ENCODE assay signal across 11 mouse cellular contexts in the genomic region with DNA sequence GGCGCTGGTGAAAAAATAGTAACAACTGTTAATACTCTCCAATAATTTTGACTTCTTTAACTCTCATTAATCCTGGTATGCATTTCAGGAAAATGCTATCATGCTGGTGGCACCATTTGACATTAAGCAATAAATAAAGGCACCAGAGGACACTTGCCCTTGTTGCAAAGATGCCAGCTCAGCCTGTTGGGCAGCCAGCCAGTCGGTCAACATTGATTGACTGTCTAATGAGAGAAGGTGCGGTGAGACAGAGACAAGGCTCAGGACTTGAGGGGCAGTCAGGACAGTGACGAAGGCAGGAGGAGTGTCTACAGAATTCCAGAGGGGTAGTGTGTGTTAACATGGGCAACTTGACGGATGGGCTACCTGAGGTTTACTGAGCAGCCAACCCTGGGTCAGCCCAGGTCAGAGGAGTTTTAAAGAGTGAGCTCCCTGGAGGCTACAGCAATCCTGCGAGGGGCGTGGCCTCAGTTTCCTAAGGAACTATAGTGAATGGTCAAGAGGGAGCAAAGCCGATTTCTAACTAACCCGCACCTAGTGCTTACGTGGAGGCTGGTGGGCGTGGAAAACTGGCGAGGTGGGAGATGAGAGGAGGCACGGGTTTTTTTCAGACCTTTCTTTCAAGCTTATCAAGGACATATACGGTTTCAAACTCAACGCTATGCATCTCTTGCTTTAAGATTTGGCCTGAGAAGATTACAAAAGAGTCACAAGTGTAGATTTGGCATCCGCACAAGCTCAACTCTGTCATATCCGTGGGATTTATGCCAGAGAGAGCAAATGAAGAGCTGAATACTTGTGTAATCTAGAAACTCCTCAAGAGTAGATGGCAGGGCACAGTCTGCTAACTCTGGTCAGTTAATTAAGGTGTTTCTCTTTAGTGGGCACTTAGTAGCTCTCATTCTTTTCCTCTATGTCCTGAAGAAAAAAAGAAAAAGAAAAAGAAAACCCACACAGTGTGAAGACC.
DNase-seq lines count a peak whose midpoint lies in the region; TF ChIP-seq lines count a peak whose summit lies in the region.
"Had no signal": no experiment of that assay in that cellular context is flagged by ENCODE, and none has a peak within 500 bp of the region (broad histone marks: within the 10 kb centered on the region; RNA-seq: fewer than 3 reads in every experiment).

No protein-coding gene starts in this region.

- H3K4me1 ChIP-seq in lung, adult 2 months (ENCODE audit: control insufficient read depth, insufficient read depth, low read length): peaks cover 3% of the 10 kb centered on the region; the same call in 1 of the 2 replicates

- DNase-seq in gastrocnemius, postnatal 10 days: peak; percentile 3
- no peak for DNase-seq in gastrocnemius, postnatal 25 days
- peak; percentile 37 for DNase-seq in Muller cell, postnatal 12 days (ENCODE audit: inconsistent ontology term)
- peak; percentile 38 for DNase-seq in gonadal fat pad, adult 2 months (ENCODE audit: low read depth)
- DNase-seq in lung, adult 2 months: peak; percentile 44
- DNase-seq in spleen, postnatal 14 days (ENCODE audit: low spot score in 2 of 2): no peak
- no peak for DNase-seq in thymus, postnatal 4 days
- no peak for DNase-seq in left cerebral cortex, postnatal 14 days (ENCODE audit: low spot score in 2 of 2)
- DNase-seq: cerebellum, adult 9-11 months; gastrocnemius, postnatal 36 days; spleen, adult 18-20 months had no signal

- H3K4me3 ChIP-seq in lung, adult 2 months (replicated peaks; ENCODE audit: extremely low read depth, low read depth, low read length): peak overlapping the region; percentile 40

- 41% methylated on average over 17 of the region's 17 CpGs for WGBS in lung, adult 2 months

- intact Hi-C loops in left cerebral cortex, postnatal 14 days (cut with DNase I): no loop called here

- TF ChIP-seq POLR2A in lung, adult 2 months (IDR thresholded peaks at IDR 0.05; ENCODE audit: borderline replicate concordance, extremely low read depth, low read depth, low read length): no peak

- no peak for TF ChIP-seq CTCF in lung, adult 2 months (IDR thresholded peaks at IDR 0.05; ENCODE audit: insufficient read depth, low read length)

Comparison
In these comparisons a context has a peak if more than half of its experiments do, and no peak if none do; other contexts are left out.
1. DNase-seq: peak in gastrocnemius, postnatal 10 days (single experiment), Muller cell, postnatal 12 days (single experiment), gonadal fat pad, adult 2 months (single experiment) and lung, adult 2 months (single experiment); none in gastrocnemius, postnatal 25 days (single experiment), spleen, postnatal 14 days (0 of 2), thymus, postnatal 4 days (single experiment) and left cerebral cortex, postnatal 14 days (0 of 2).